Mouse (Mus musculus) urinary bladder, postnatal 10 days (tissue): ENCODE results near the gene Gm10750.
"Not testable (repeated sequence)": the region's sequence is repeated elsewhere in the genome, so short reads cannot be mapped to it uniquely, and the experiment has no call there.

Experiments
- DNase-seq: peaks from one replicate; pipeline ENCODE4 v3.0.0; 2022; ENCODE audit warnings: low spot score

Gene Gm10750

GRCm38 (mm10) chr2:149017137-149017536 is at the start of gene Gm10750:
TSS of gene Gm10750 (minus strand) at chr2:149017237.
- DNase-seq = not testable (repeated sequence)

GRCm38 (mm10) chr2:149004826-149005225 is 12.2 kb downstream of the Gm10750 start:
- no peak for DNase-seq

- no peak for DNase-seq
These were observed 13.9 kb downstream of the Gm10750 start, which contains the start of gene Gm1330 for GRCm38 (mm10) chr2:149003151-149003550. TSS of gene Gm1330 (minus strand) at chr2:149003251.

GRCm38 (mm10) chr2:148995133-148995532 is 21.9 kb downstream of the Gm10750 start:
- no peak for DNase-seq
